Mouse (Mus musculus) urinary bladder, postnatal 25 days (tissue): ENCODE data around the gene Myo1c.

Source experiments
- DNase-seq: peaks from one replicate; pipeline ENCODE4 v3.0.0; 2022; ENCODE audit warnings: low spot score

Myo1c gene

GRCm38 (mm10) chr11:75716661-75717325, 66.5 kb downstream of the Myo1c start:
- no peak for DNase-seq

GRCm38 (mm10) chr11:75722339-75722738, 72.0 kb downstream of the Myo1c start:
- no peak for DNase-seq
